Mouse (Mus musculus) MEL (cell line): ENCODE measurements at regions not wholly inside any gene's neighbourhood (a gene's known extent, or its start where the extent isn't known, plus 50 kb on each side); places are given as distances from the start of the nearest gene placed in this dataset.

Experiments used
- CHD2 ChIP-seq: IDR thresholded peaks from 2 replicates; pipeline ENCODE4 v1.6.1; 2011; ENCODE audit warnings: low read length, improper control_type of control experiment
- CTCF ChIP-seq, 3 experiments: IDR thresholded peaks in 2 of 3; conservative IDR thresholded peaks in 1 of 3; 2 replicates each; pipeline ENCODE4 v1.5.1; 2011 to 2012; ENCODE audit warnings: low read length in 3 of 3, low read depth in 2 of 3, mild to moderate bottlenecking in 2 of 3, improper control_type of control experiment in 1 of 3, inconsistent platforms in 1 of 3, mixed read lengths in 1 of 3, moderate library complexity in 1 of 3; ENCODE audit not compliant: control insufficient read depth in 1 of 3, insufficient read depth in 1 of 3, poor library complexity in 1 of 3, severe bottlenecking in 1 of 3
- ETS1 ChIP-seq: IDR thresholded peaks from 2 replicates; pipeline ENCODE4 v1.6.1; 2012; ENCODE audit warnings: low read depth, mild to moderate bottlenecking, inconsistent platforms, low read length, improper control_type of control experiment, moderate library complexity
- GABPA ChIP-seq: IDR thresholded peaks from 2 replicates; pipeline ENCODE4 v1.6.1; 2012; ENCODE audit warnings: low read depth, mild to moderate bottlenecking, inconsistent platforms, low read length, improper control_type of control experiment, moderate library complexity
- KAT2A ChIP-seq: conservative IDR thresholded peaks from 2 replicates; pipeline ENCODE4 v1.6.1; 2012; ENCODE audit warnings: low read depth, low read length, improper control_type of control experiment, inconsistent platforms
- POLR2AphosphoS2 ChIP-seq: IDR thresholded peaks from 2 replicates; pipeline ENCODE4 v1.6.1; 2011; ENCODE audit warnings: low read length, improper control_type of control experiment
- SMC3 ChIP-seq: IDR thresholded peaks from 2 replicates; pipeline ENCODE4 v1.6.1; 2011; ENCODE audit warnings: low read depth, low read length, improper control_type of control experiment
- TCF12 ChIP-seq: IDR thresholded peaks from 2 replicates; pipeline ENCODE4 v1.6.1; 2014; ENCODE audit warnings: low read depth, mild to moderate bottlenecking, inconsistent platforms, low read length, improper control_type of control experiment, moderate library complexity
- USF1 ChIP-seq: IDR thresholded peaks from 2 replicates; pipeline ENCODE4 v1.6.1; 2014; ENCODE audit warnings: low read depth, mild to moderate bottlenecking, inconsistent platforms, low read length, improper control_type of control experiment, moderate library complexity

DNA sequence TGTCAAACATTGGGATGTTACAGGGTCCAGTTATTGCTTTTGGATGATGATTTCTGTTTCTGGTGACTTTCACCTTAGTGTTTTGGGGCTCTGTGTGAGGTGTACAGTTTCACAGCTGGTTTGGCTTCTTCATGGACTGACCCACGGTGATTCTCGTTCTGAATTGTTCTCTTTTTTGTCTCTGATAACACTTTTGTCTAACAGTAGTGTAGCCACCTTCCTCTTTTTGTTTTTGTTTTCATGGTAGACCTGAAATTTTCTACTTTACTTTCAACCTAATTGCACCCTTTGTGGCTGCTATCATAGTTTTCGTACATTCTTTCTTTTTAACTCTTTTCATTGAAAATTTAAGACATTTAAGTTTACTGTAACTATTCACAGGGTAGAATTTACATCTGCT, 105.5 kb downstream of the Bcl2l11 start:
- no peak for TF ChIP-seq SMC3
- no peak for TF ChIP-seq CTCF (IDR thresholded peaks at IDR 0.05 in 2 of 3, conservative IDR thresholded peaks at IDR 0.05 in 1 of 3; ENCODE audit: control insufficient read depth in 1 of 3, insufficient read depth in 1 of 3, low read depth in 2 of 3, low read length in 3 of 3, poor library complexity in 1 of 3, severe bottlenecking in 1 of 3)
- TF ChIP-seq GABPA = no peak
- no peak for TF ChIP-seq KAT2A
- no peak for TF ChIP-seq USF1
- no peak for TF ChIP-seq POLR2AphosphoS2
- no peak for TF ChIP-seq TCF12
- no peak for TF ChIP-seq CHD2
- no peak for TF ChIP-seq ETS1
